Mouse (Mus musculus): ENCODE data around the gene Slc17a6.

- TF ChIP-seq CTCF (IDR thresholded peaks at IDR 0.05; ENCODE audit: control insufficient read depth, insufficient read depth, insufficient replicate concordance, low read depth, low read length): no peak
- no peak for TF ChIP-seq POLR2A (IDR thresholded peaks at IDR 0.05; ENCODE audit: control insufficient read depth, low read depth, low read length)
Observed at GRCm38 (mm10) chr7:51619977-51620376, 1.8 kb upstream of the Slc17a6 start.

Data from testis, adult 2 months (tissue).